Mouse (Mus musculus) embryonic facial prominence, embryonic 14.5 days (tissue): ENCODE results near the gene Arl15. TPM values are rescaled to one million over a fixed set of nuclear protein-coding genes. Genes with fewer than 3 reads are reported as not detected.
A peak's percentile ranks its signal among the peaks of the same experiment; 100 is the strongest.

Experiments used
- ATAC-seq: fragments of 200-750 bp; cut with Nextera tagmentation; 2 replicates; pipeline ENCODE4 v1.8.0; 2017; ENCODE audit warnings: low read depth, moderate number of reproducible peaks, moderate TSS enrichment
- DNase-seq: peaks from one replicate; pipeline ENCODE4 v3.0.0-alpha.2; 2015; ENCODE audit warnings: low spot score
- H3K27ac ChIP-seq: fragments of 300-500 bp; sonication (generic); replicated peaks from 2 replicates; pipeline ENCODE4 v1.5.1; 2014; ENCODE audit warnings: low read depth, mild to moderate bottlenecking, low read length, moderate library complexity
- H3K27me3 ChIP-seq: fragments of 300-500 bp; sonication (generic); replicated peaks from 2 replicates; pipeline ENCODE4 v1.6.1; 2014; ENCODE audit warnings: low read length; ENCODE audit not compliant: control insufficient read depth, insufficient read depth
- H3K36me3 ChIP-seq: fragments of 300-500 bp; sonication (generic); 2 replicates; pipeline ENCODE4 v1.6.1; 2014; ENCODE audit warnings: low read length, mixed read lengths; ENCODE audit not compliant: control insufficient read depth, insufficient read depth
- H3K4me1 ChIP-seq: fragments of 300-500 bp; sonication (generic); 2 replicates; pipeline ENCODE4 v1.6.1; 2014; ENCODE audit warnings: antibody characterized with exemption, low read length; ENCODE audit not compliant: control insufficient read depth, insufficient read depth
- H3K4me2 ChIP-seq: fragments of 300-500 bp; sonication (generic); 2 replicates; pipeline ENCODE4 v1.6.1; 2014; ENCODE audit warnings: low read depth, mild to moderate bottlenecking, low read length, moderate library complexity, mixed read lengths
- H3K4me3 ChIP-seq: fragments of 300-500 bp; sonication (generic); 2 replicates; pipeline ENCODE4 v1.5.1; 2014; ENCODE audit warnings: low read depth, mild to moderate bottlenecking, low read length
- H3K9ac ChIP-seq: fragments of 300-500 bp; sonication (generic); 2 replicates; pipeline ENCODE4 v1.6.1; 2014; ENCODE audit warnings: low read depth, mild to moderate bottlenecking, low read length, moderate library complexity, mixed read lengths
- H3K9me3 ChIP-seq: fragments of 300-500 bp; sonication (generic); 2 replicates; pipeline ENCODE4 v1.6.1; 2016; ENCODE audit warnings: low read length; ENCODE audit not compliant: control insufficient read depth
- WGBS: fragments of 180-500 bp; shearing (Covaris S2); extraction: QIAGEN DNeasy Blood & Tissue Kit; methylation state at CpG from one replicate; pipeline ENCODE4 v1.1.7; 2014; 5-methylcytosine and 5-hydroxymethylcytosine counted together
- polyA plus RNA-seq: library from polyadenylated mRNA; unstranded; fragments of >200 nt; fragmentation: Nextera tagmentation; extraction: Ambion mirVana; gene quantifications from 2 replicates; pipeline ENCODE4 v1.2.1, GENCODE M21; 2014

Gene Arl15
- polyA plus RNA-seq, 1 experiment from 2014 or later: 8.2 TPM

- Histone ChIP-seq H3K4me1 (no peaks in the 10 kb centered on the region), H3K9me3 (no peaks in the 10 kb centered on the region), H3K4me3 (no peak overlapping the region), H3K36me3 (no peaks in the 10 kb centered on the region), H3K9ac (no peak overlapping the region), H3K27ac (no peak overlapping the region), H3K4me2 (no peak overlapping the region), H3K27me3 (no peaks in the 10 kb centered on the region)
- 58% methylated on average over 7 of the region's 7 CpGs for WGBS
- DNase-seq (no peak), ATAC-seq (no peak)
Measured at GRCm38 (mm10) chr13:113864278-113864677, 70.0 kb downstream of the Arl15 start.

- 53% methylated on average over 1 of the region's 1 CpGs for WGBS
- no peak overlapping the region for H3K9ac ChIP-seq
- no peaks in the 10 kb centered on the region for H3K27me3 ChIP-seq
- no peak overlapping the region for H3K4me2 ChIP-seq
- no peak overlapping the region for H3K4me3 ChIP-seq
- H3K9me3 ChIP-seq: no peaks in the 10 kb centered on the region
- ATAC-seq: 0 out of 2 replicates have a peak, but pooled peaks have one; percentile 42
- no peaks in the 10 kb centered on the region for H3K4me1 ChIP-seq
- no peaks in the 10 kb centered on the region for H3K36me3 ChIP-seq
- DNase-seq: peak; percentile 66
- no peak overlapping the region for H3K27ac ChIP-seq
Measured at GRCm38 (mm10) chr13:113864893-113865292, 70.6 kb downstream of the Arl15 start.

DNA sequence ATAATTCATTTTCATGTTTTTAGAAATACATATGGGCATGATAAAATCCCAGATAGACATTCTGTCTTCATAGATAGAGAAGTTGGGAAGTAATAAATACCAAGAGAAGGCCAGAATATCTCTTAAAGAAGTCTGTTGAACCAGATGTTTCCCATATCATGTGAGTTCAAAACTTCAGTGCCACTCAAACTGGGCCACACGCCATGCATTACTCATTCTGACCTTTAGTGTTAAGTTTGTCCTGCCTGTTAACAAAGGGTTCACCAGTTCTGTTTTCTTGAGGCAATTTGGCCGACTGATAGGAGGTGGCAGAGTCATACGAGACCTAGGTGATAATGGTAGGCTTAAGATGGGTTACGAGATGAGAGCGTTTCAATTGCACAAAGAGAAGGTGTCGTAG is 71.1 kb downstream of the Arl15 start:
- whole genome bisulfite sequencing: 56% methylated on average over 6 of the region's 6 CpGs
- no peak overlapping the region for H3K4me3 ChIP-seq

GRCm38 (mm10) chr13:113865806-113866205 is 71.5 kb downstream of the Arl15 start:
- H3K9me3 ChIP-seq: no peaks in the 10 kb centered on the region
- H3K4me2 ChIP-seq: no peak overlapping the region
- ATAC-seq (no peak), DNase-seq (peak; percentile 58)
- 36% methylated on average over 7 of the region's 7 CpGs for WGBS
- H3K9ac ChIP-seq: no peak overlapping the region
- no peak overlapping the region for H3K4me3 ChIP-seq
- H3K4me1 ChIP-seq: no peaks in the 10 kb centered on the region
- no peaks in the 10 kb centered on the region for H3K27me3 ChIP-seq
- H3K27ac ChIP-seq: no peak overlapping the region
- no peaks in the 10 kb centered on the region for H3K36me3 ChIP-seq

More for the DNA sequence above, 71.1 kb downstream of the Arl15 start:
- ATAC-seq (no peak), DNase-seq (no peak)
- Histone ChIP-seq H3K36me3 (no peaks in the 10 kb centered on the region), H3K27ac (no peak overlapping the region), H3K9me3 (no peaks in the 10 kb centered on the region), H3K27me3 (no peaks in the 10 kb centered on the region), H3K4me2 (no peak overlapping the region), H3K4me1 (no peaks in the 10 kb centered on the region), H3K9ac (no peak overlapping the region)

DNA sequence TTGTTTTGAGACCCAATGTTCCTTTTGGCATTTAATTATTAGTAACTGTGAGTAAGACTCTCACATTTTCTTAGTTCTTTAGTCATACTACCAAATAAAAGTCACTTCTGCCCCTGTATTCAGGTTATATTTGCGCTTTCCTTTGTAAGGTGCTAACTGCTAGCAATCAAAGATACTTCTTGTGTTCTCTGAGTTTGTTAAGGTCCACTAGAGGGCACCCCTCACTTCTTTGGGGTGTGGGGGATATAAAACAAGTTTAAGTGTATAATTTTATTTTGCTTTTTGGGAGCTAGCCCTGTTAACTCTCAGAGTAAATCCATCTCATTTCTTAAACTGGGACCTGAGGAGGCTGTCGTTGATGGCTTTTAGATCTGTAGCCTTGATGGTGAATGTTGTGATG is 73.4 kb downstream of the Arl15 start:
- no peaks in the 10 kb centered on the region for H3K4me1 ChIP-seq
- H3K36me3 ChIP-seq: no peaks in the 10 kb centered on the region
- H3K27ac ChIP-seq: no peak overlapping the region
- no peak overlapping the region for H3K9ac ChIP-seq
- H3K4me2 ChIP-seq: no peak overlapping the region
- ATAC-seq (no peak), DNase-seq (no peak)
- no peak overlapping the region for H3K4me3 ChIP-seq
- H3K9me3 ChIP-seq: no peaks in the 10 kb centered on the region
- 86% methylated on average over 2 of the region's 2 CpGs for WGBS
- no peaks in the 10 kb centered on the region for H3K27me3 ChIP-seq

DNA sequence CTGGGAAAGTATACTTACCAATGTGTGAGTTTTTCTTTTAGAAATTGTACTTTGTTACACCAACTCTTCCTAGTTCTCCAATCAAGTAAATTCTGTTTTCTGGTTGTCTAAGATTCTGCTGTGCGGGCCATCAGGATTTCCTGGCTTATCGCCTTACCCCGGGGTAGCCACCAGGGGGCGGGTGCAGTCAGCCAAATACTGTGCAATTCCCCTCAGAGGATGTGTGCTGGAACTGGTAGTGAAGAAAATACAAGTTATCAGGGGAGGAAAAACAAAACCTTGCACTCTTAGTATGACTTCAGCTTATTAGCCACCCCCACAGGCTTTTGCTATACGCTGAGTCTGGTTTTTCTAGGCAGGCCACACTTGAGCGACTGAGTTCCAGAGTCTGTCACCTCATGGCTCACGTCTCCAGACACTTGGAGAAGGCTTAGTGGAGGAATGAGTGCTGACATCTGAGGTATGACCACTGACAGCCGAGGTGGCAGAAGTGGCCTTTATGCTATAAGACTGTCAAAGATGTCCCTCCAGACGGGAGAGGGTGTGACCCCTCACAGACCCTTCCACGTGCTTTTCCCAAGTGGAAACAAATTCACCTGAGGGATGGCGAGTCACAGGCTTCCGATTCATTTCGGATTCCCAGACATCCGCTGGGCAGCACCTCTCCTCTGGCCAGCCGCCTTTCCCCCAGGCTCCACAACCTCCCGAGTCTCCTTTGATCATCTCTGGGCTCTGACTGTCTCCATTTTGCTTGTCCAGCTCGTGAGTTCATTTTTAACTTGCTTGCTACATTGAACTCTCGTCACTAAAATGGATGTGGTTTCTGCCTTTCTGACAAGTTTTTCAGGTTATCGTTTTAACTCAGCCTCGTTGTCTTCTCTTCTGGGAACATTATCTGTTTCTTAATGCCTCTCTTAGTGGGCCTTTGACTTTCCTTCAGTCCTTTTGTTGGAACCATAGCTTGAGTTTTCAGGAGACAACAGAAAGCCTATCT is 75.2 kb downstream of the Arl15 start:
- H3K27me3 ChIP-seq: no peaks in the 10 kb centered on the region
- 60% methylated on average over 20 of the region's 20 CpGs for WGBS
- H3K4me3 ChIP-seq: no peak overlapping the region
- DNase-seq (peak; percentile 56), ATAC-seq (no peak)
- no peak overlapping the region for H3K27ac ChIP-seq
- 0 out of 2 replicates have a peak overlapping the region, but pooled peaks have one; percentile 16 for H3K9ac ChIP-seq
- H3K9me3 ChIP-seq: no peaks in the 10 kb centered on the region
- H3K4me2 ChIP-seq: no peak overlapping the region
- no peaks in the 10 kb centered on the region for H3K4me1 ChIP-seq
- H3K36me3 ChIP-seq: no peaks in the 10 kb centered on the region

DNA sequence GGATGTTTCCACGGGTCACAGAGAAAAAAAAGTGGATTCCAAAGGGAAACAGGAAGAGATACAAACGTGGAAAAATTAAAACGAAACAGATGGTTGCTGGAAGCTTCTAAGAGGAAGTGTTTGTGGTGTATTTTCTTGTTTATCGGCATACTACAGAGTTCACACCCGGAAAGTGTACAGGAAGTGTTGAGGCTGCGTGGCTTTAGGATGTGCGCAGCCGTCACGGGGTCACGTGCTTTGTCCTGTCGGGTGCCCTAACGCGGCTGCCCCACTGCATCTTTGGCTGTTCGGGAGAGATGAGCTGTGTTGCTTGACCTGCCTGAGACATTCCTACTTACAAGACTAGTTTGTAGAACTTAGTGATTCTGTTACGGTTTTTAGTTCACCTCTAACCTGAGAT is 76.1 kb downstream of the Arl15 start:
- no peak for ATAC-seq
- WGBS: 76% methylated on average over 15 of the region's 15 CpGs

GRCm38 (mm10) chr13:113871853-113872252 is 77.5 kb downstream of the Arl15 start:
- 53% methylated on average over 13 of the region's 13 CpGs for WGBS
- H3K4me3 ChIP-seq: no peak overlapping the region
- H3K9ac ChIP-seq: no peak overlapping the region
- ATAC-seq: no peak
- H3K27ac ChIP-seq: no peak overlapping the region
- H3K9me3 ChIP-seq: no peaks in the 10 kb centered on the region
- H3K4me1 ChIP-seq: no peaks in the 10 kb centered on the region
- H3K36me3 ChIP-seq: no peaks in the 10 kb centered on the region
- H3K4me2 ChIP-seq: 0 out of 2 replicates have a peak overlapping the region, but pooled peaks have one; percentile 3
- H3K27me3 ChIP-seq: no peaks in the 10 kb centered on the region
- DNase-seq: peak; percentile 37

More for the DNA sequence above, 76.1 kb downstream of the Arl15 start:
- no peak overlapping the region for H3K27ac ChIP-seq
- H3K4me3 ChIP-seq: no peak overlapping the region
- DNase-seq: no peak
- H3K9ac ChIP-seq: no peak overlapping the region
- H3K9me3 ChIP-seq: no peaks in the 10 kb centered on the region
- H3K27me3 ChIP-seq: no peaks in the 10 kb centered on the region
- H3K4me2 ChIP-seq: no peak overlapping the region
- no peaks in the 10 kb centered on the region for H3K4me1 ChIP-seq
- H3K36me3 ChIP-seq: no peaks in the 10 kb centered on the region
